Mouse (Mus musculus) macrophage (primary cell): Measurements from ENCODE around the gene Gm42715. TPM values are rescaled to one million over a fixed set of nuclear protein-coding genes. Genes with fewer than 3 reads are reported as not detected.
A peak's percentile ranks its signal among the peaks of the same experiment; 100 is the strongest.

ENCODE experiments used
- H3K27ac ChIP-seq: fragments of 350-480 bp; formaldehyde crosslinking; 2 replicates; pipeline ENCODE4 v1.9.0; 2021
- H3K36me3 ChIP-seq: fragments of 350-480 bp; formaldehyde crosslinking; 2 replicates; pipeline ENCODE4 v1.9.0; 2021; ENCODE audit errors: inconsistent target
- H3K4me3 ChIP-seq: fragments of 350-480 bp; formaldehyde crosslinking; 2 replicates; pipeline ENCODE4 v1.9.0; 2021; ENCODE audit errors: inconsistent target
- H3K79me2 ChIP-seq: fragments of 350-480 bp; formaldehyde crosslinking; 2 replicates; pipeline ENCODE4 v1.9.0; 2021; ENCODE audit errors: inconsistent target
- WGBS: methylation state at CpG from one replicate; pipeline ENCODE4 v1.1.7; 2026; ENCODE audit warnings: inconsistent platforms; ENCODE audit not compliant: missing documents; 5-methylcytosine and 5-hydroxymethylcytosine counted together
- polyA plus RNA-seq: library from polyadenylated mRNA; stranded (reverse); fragments of 250-400 nt; gene quantifications from 3 replicates; pipeline ENCODE4 v1.2.4, GENCODE M21; 2018; ENCODE audit warnings: inconsistent platforms

The Gm42715 gene
- polyA plus RNA-seq, 1 experiment from 2014 or later = 13.1 TPM

- Histone ChIP-seq H3K27ac (peak overlapping the region; percentile 54), H3K4me3 (peak overlapping the region; percentile 34), H3K79me2 (peaks cover 49% of the 10 kb centered on the region), H3K36me3 (peaks cover 20% of the 10 kb centered on the region; the same call in 1 of the 2 replicates)
- 3% methylated on average over 8 of the region's 8 CpGs for WGBS
Measured at GRCm38 (mm10) chr7:127513016-127513390, 6.4 kb upstream of the Gm42715 start.

- peaks cover 24% of the 10 kb centered on the region; the same call in 1 of the 2 replicates for H3K36me3 ChIP-seq
- 75% methylated on average over 3 of the region's 3 CpGs for WGBS
- H3K4me3 ChIP-seq = peak overlapping the region; percentile 34
- H3K79me2 ChIP-seq = peaks cover 57% of the 10 kb centered on the region
- H3K27ac ChIP-seq = peak overlapping the region; percentile 54; the same call in 1 of the 2 replicates
Measured at GRCm38 (mm10) chr7:127513781-127514180, 5.6 kb upstream of the Gm42715 start.

- WGBS = 97% methylated on average over 7 of the region's 7 CpGs
- peaks cover 40% of the 10 kb centered on the region for H3K36me3 ChIP-seq
- H3K4me3 ChIP-seq = no peak overlapping the region
- H3K27ac ChIP-seq = no peak overlapping the region
- peaks cover 66% of the 10 kb centered on the region for H3K79me2 ChIP-seq
Measured at GRCm38 (mm10) chr7:127515846-127516245, 3.5 kb upstream of the Gm42715 start.

GRCm38 (mm10) chr7:127516344-127516743 is 3.0 kb upstream of the Gm42715 start:
- peaks cover 71% of the 10 kb centered on the region for H3K79me2 ChIP-seq
- no peak overlapping the region for H3K27ac ChIP-seq
- WGBS = 100% methylated on average over 3 of the region's 7 CpGs
- H3K36me3 ChIP-seq = peaks cover 45% of the 10 kb centered on the region
- no peak overlapping the region for H3K4me3 ChIP-seq

- Histone ChIP-seq H3K27ac (no peak overlapping the region), H3K36me3 (peaks cover 82% of the 10 kb centered on the region), H3K79me2 (peaks cover 20% of the 10 kb centered on the region; the same call in 1 of the 2 replicates), H3K4me3 (no peak overlapping the region)
- WGBS = 82% methylated on average over 3 of the region's 3 CpGs
Measured at GRCm38 (mm10) chr7:127541671-127542070, 22.3 kb downstream of the Gm42715 start.

DNA sequence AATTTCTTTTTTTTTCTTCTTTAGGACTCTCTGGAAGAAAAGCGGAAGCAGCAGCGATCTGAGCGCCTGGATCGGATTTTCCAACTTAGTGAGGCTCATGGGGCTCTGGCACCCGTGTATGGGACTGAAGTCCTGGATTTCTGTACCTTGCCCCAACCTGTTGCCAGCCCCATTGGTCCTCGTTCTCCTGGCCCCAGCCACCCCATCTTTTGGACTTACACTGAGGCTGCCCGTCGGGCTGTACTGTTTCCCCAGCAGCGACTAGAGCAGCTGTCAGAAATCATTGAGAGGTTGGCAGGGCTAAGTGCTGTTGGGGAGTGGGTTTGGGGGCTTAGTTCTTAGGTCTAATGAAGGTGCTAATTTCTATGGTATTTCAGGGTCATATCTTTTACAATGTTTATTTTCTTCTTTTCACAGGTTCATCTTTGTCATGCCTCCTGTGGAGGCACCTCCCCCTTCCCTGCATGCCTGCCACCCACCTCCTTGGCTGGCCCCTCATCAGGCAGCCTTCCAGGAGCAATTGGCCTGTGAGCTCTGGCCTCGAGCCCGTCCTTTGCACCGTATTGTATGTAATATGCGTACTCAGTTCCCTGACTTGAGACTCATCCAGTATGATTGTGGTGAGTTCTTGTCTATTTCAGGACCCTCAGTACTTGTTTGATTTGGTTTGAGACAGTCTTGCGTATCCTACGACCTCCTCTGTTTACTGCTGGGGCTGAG is 29.9 kb downstream of the Gm42715 start:
- Histone ChIP-seq H3K27ac (no peak overlapping the region), H3K36me3 (peaks cover 69% of the 10 kb centered on the region), H3K4me3 (no peak overlapping the region), H3K79me2 (peaks cover 16% of the 10 kb centered on the region; the same call in 1 of the 2 replicates)
- 95% methylated on average over 15 of the region's 15 CpGs for WGBS

- WGBS = 98% methylated on average over 6 of the region's 8 CpGs
- Histone ChIP-seq H3K4me3 (no peak overlapping the region), H3K27ac (no peak overlapping the region), H3K36me3 (peaks cover 80% of the 10 kb centered on the region), H3K79me2 (no peaks in the 10 kb centered on the region; the same call in 1 of the 2 replicates)
Measured at GRCm38 (mm10) chr7:127551558-127551957, 32.2 kb downstream of the Gm42715 start.

DNA sequence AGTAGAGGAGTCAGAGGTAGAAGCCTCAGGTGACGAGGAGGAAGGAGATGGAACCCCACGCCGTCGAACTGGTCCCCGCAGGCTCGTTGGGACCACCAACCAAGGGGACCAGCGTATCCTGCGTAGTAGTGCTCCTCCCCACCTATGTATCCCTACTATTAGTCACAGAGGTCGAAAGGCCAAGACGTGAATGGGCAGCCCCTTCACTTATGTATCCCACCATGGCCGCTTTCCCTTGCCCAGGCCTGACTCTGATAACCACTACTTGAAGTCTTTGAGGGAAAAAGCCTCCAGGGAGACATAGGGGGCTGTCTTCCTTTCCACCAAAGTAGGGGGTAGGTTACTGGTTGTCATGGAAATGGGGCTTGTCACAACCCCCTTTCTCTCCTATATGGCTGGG is 41.2 kb downstream of the Gm42715 start:
- WGBS = 93% methylated on average over 11 of the region's 11 CpGs
- peaks cover 64% of the 10 kb centered on the region for H3K36me3 ChIP-seq
- no peak overlapping the region for H3K4me3 ChIP-seq
- no peak overlapping the region for H3K27ac ChIP-seq
- H3K79me2 ChIP-seq = no peaks in the 10 kb centered on the region

DNA sequence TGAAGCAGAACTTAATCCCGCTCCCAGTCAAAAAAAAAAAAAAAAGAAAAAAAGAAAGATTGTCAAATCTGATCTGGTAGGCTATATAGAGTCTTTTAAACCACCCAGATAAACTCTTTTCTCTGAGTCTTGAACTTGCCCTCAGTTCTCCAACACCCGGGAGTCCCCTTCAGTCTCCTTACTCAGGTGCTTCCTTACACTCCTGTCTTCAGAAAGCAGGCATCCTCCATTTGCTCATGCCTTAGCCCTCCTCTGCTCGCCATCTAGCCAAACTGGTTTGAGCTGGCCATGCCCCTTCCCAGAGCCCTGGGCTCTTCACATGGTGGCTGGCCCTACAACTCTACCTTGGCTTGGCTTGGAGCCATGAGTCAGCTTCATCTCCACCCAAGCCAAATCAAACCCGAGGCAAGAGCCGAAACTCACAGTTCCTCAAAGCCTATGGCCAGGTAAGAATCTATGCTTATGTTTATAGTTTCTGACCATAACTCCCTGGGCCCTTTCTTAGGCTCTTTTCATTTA is 42.0 kb downstream of the Gm42715 start, which contains the start of gene Tmem265:
Gene Tmem265 (plus strand): TSS at position 51 of the 519 bp plus-strand sequence.
- H3K27ac ChIP-seq = no peak within 1 kb of the TSS
- no peak within 1 kb of the TSS for H3K4me3 ChIP-seq
- H3K36me3 ChIP-seq = peaks cover 56% of the 10 kb centered on the region
- no peaks in the 10 kb centered on the region for H3K79me2 ChIP-seq
- WGBS = 81% methylated on average over 5 of the region's 5 CpGs

GRCm38 (mm10) chr7:127564381-127565150 is 45.2 kb downstream of the Gm42715 start:
- Histone ChIP-seq H3K4me3 (no peak overlapping the region), H3K36me3 (peaks cover 31% of the 10 kb centered on the region), H3K27ac (no peak overlapping the region), H3K79me2 (no peaks in the 10 kb centered on the region)
- 87% methylated on average over 6 of the region's 6 CpGs for WGBS

GRCm38 (mm10) chr7:127572895-127573471 is 53.6 kb downstream of the Gm42715 start, which contains the start of gene Phkg2:
TSS of gene Phkg2 (plus strand) at chr7:127573340.
- Histone ChIP-seq H3K79me2 (peaks cover 43% of the 10 kb centered on the region), H3K4me3 (peak within 1 kb of the TSS; percentile 79), H3K27ac (peak within 1 kb of the TSS; percentile 52), H3K36me3 (peaks cover 8% of the 10 kb centered on the region; the same call in 1 of the 2 replicates)
- WGBS = under 1% methylated on average over 17 of the region's 17 CpGs

DNA sequence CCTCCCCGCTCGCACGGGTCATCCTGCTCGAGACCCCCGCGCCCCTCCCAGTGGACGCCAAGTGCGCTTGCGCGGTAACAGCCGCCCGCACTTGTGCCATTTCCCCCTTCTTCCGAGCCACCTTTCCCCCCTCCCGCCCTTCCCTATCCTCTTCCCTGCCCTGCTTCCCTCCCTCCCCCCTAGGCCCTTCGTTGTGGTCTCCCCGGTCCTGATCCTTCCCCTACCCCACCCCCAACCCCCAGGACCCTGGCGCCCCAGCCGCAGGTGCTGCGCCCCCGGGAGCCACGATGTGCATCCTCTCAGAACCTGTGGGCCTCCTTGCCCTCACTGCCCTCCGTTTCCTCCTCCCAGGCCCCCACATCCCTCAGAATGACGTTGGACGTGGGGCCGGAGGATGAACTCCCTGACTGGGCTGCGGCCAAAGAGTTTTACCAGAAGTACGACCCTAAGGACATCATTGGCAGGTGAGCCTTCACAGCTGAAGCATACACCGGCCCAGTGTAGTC is 54.2 kb downstream of the Gm42715 start:
- H3K36me3 ChIP-seq = peaks cover 10% of the 10 kb centered on the region; the same call in 1 of the 2 replicates
- H3K4me3 ChIP-seq = peak overlapping the region; percentile 79
- under 1% methylated on average over 12 of the region's 28 CpGs for WGBS
- H3K79me2 ChIP-seq = peaks cover 43% of the 10 kb centered on the region
- peak overlapping the region; percentile 52 for H3K27ac ChIP-seq

DNA sequence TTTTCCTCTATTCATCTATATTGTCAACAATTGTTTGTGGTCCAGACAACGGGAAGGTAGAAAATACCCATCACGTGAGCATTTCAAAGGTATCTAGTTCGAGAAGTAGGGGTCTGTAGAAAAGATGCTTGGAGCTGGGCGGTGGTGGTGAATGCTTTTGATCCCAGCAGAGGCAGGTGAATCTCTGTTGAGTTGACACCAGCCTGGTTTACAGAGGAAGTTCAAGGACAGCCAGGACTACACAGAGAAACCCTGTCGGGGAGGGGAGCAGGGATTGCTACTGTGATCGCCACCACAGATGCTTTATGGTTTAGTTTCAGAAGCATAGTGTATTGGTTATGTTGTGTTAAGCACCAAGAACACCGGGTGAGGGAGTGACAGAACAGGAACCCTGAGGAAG is 54.7 kb downstream of the Gm42715 start:
- Histone ChIP-seq H3K79me2 (peaks cover 43% of the 10 kb centered on the region), H3K36me3 (peaks cover 10% of the 10 kb centered on the region; the same call in 1 of the 2 replicates), H3K4me3 (peak overlapping the region; percentile 79), H3K27ac (0 out of 2 replicates have a peak overlapping the region, but pooled peaks have one; percentile 52)
- 10% methylated on average over 7 of the region's 7 CpGs for WGBS

GRCm38 (mm10) chr7:127583260-127583659 is 63.9 kb downstream of the Gm42715 start:
- H3K79me2 ChIP-seq = no peaks in the 10 kb centered on the region
- no peak overlapping the region for H3K27ac ChIP-seq
- H3K36me3 ChIP-seq = peaks cover 36% of the 10 kb centered on the region
- WGBS = 89% methylated on average over 6 of the region's 6 CpGs
- H3K4me3 ChIP-seq = no peak overlapping the region
